Mouse (Mus musculus): ENCODE results near the gene Igfals. TPM values are rescaled to one million over a fixed set of nuclear protein-coding genes. Genes with fewer than 3 reads are reported as not detected.

Gene Igfals
- polyA plus RNA-seq, 1 experiment from 2014 or later: 0.11 TPM

- H3K9ac ChIP-seq: peak within 1 kb of the TSS; percentile 89
- under 1% methylated on average over 69 of the region's 69 CpGs for WGBS
- peaks cover 56% of the 10 kb centered on the region for H3K36me3 ChIP-seq
- peaks cover 30% of the 10 kb centered on the region for H3K4me1 ChIP-seq
- H3K27ac ChIP-seq (replicated peaks): peak within 1 kb of the TSS; percentile 77
- H3K27me3 ChIP-seq (replicated peaks): no peaks in the 10 kb centered on the region
- H3K9me3 ChIP-seq: no peaks in the 10 kb centered on the region
- ATAC-seq (ENCODE audit: extremely low read depth, insufficient number of reproducible peaks, low FRiP score, low TSS enrichment): peak; percentile 94
- H3K4me3 ChIP-seq: peak within 1 kb of the TSS; percentile 76
- H3K4me2 ChIP-seq: peak within 1 kb of the TSS; percentile 98
These were observed 20.5 kb downstream of the Igfals start, which contains the start of the genes Nubp2 and Spsb3 for GRCm38 (mm10) chr17:24886134-24886931. Gene Nubp2 (minus strand): TSS chr17:24886349. Gene Spsb3 (plus strand): TSS chr17:24886643.

- H3K9me3 ChIP-seq: no peaks in the 10 kb centered on the region
- peak overlapping the region; percentile 77 for H3K27ac ChIP-seq (replicated peaks)
- H3K4me3 ChIP-seq: peak overlapping the region; percentile 76
- H3K27me3 ChIP-seq (replicated peaks): no peaks in the 10 kb centered on the region
- H3K4me1 ChIP-seq: peaks cover 28% of the 10 kb centered on the region
- WGBS: under 1% methylated on average over 18 of the region's 18 CpGs
- peak overlapping the region; percentile 97 for H3K4me2 ChIP-seq
- no peak for ATAC-seq (ENCODE audit: extremely low read depth, insufficient number of reproducible peaks, low FRiP score, low TSS enrichment)
- H3K36me3 ChIP-seq: peaks cover 62% of the 10 kb centered on the region
- H3K9ac ChIP-seq: peak overlapping the region; percentile 89
These were observed 21.1 kb downstream of the Igfals start for GRCm38 (mm10) chr17:24886932-24887271.

- Histone ChIP-seq H3K36me3 (peaks cover 64% of the 10 kb centered on the region), H3K27me3 (replicated peaks) (no peaks in the 10 kb centered on the region), H3K9ac (peak overlapping the region; percentile 89), H3K9me3 (no peaks in the 10 kb centered on the region), H3K4me1 (peaks cover 26% of the 10 kb centered on the region), H3K4me3 (peak overlapping the region; percentile 76), H3K4me2 (peak overlapping the region; percentile 97), H3K27ac (replicated peaks) (peak overlapping the region; percentile 77)
- 57% methylated on average over 18 of the region's 18 CpGs for WGBS
- no peak for ATAC-seq (ENCODE audit: extremely low read depth, insufficient number of reproducible peaks, low FRiP score, low TSS enrichment)
These were observed 21.7 kb downstream of the Igfals start for GRCm38 (mm10) chr17:24887291-24888080.

- Histone ChIP-seq H3K4me2 (no peak overlapping the region), H3K4me1 (peaks cover 31% of the 10 kb centered on the region), H3K9ac (no peak overlapping the region), H3K27ac (replicated peaks) (no peak overlapping the region), H3K9me3 (no peaks in the 10 kb centered on the region), H3K27me3 (replicated peaks) (no peaks in the 10 kb centered on the region), H3K36me3 (peaks cover 64% of the 10 kb centered on the region), H3K4me3 (no peak overlapping the region)
- no peak for ATAC-seq (ENCODE audit: extremely low read depth, insufficient number of reproducible peaks, low FRiP score, low TSS enrichment)
- 87% methylated on average over 3 of the region's 3 CpGs for WGBS
These were observed 23.1 kb downstream of the Igfals start for GRCm38 (mm10) chr17:24888862-24889261.

- no peak overlapping the region for H3K27ac ChIP-seq (replicated peaks)
- H3K36me3 ChIP-seq: peaks cover 52% of the 10 kb centered on the region
- no peak for ATAC-seq (ENCODE audit: extremely low read depth, insufficient number of reproducible peaks, low FRiP score, low TSS enrichment)
- H3K9me3 ChIP-seq: no peaks in the 10 kb centered on the region
- no peak overlapping the region for H3K4me3 ChIP-seq
- no peak overlapping the region for H3K4me2 ChIP-seq
- no peaks in the 10 kb centered on the region for H3K27me3 ChIP-seq (replicated peaks)
- peaks cover 33% of the 10 kb centered on the region for H3K4me1 ChIP-seq
- WGBS: 82% methylated on average over 19 of the region's 19 CpGs
- H3K9ac ChIP-seq: no peak overlapping the region
These were observed 24.6 kb downstream of the Igfals start for GRCm38 (mm10) chr17:24890151-24891092.

GRCm38 (mm10) chr17:24891321-24891720 is 25.5 kb downstream of the Igfals start:
- peaks cover 52% of the 10 kb centered on the region for H3K36me3 ChIP-seq
- H3K27me3 ChIP-seq (replicated peaks): no peaks in the 10 kb centered on the region
- H3K27ac ChIP-seq (replicated peaks): no peak overlapping the region
- H3K4me1 ChIP-seq: peaks cover 37% of the 10 kb centered on the region
- H3K4me2 ChIP-seq: no peak overlapping the region
- no peak overlapping the region for H3K4me3 ChIP-seq
- H3K9me3 ChIP-seq: no peaks in the 10 kb centered on the region
- no peak overlapping the region for H3K9ac ChIP-seq
- ATAC-seq (ENCODE audit: extremely low read depth, insufficient number of reproducible peaks, low FRiP score, low TSS enrichment): no peak
- WGBS: 86% methylated on average over 13 of the region's 13 CpGs

- peaks cover 41% of the 10 kb centered on the region for H3K4me1 ChIP-seq
- H3K36me3 ChIP-seq: peaks cover 63% of the 10 kb centered on the region
- WGBS: 91% methylated on average over 12 of the region's 12 CpGs
- H3K4me2 ChIP-seq: no peak overlapping the region
- H3K4me3 ChIP-seq: no peak overlapping the region
- no peaks in the 10 kb centered on the region for H3K9me3 ChIP-seq
- H3K9ac ChIP-seq: no peak overlapping the region
- H3K27ac ChIP-seq (replicated peaks): no peak overlapping the region
- no peaks in the 10 kb centered on the region for H3K27me3 ChIP-seq (replicated peaks)
- no peak for ATAC-seq (ENCODE audit: extremely low read depth, insufficient number of reproducible peaks, low FRiP score, low TSS enrichment)
These were observed 27.0 kb downstream of the Igfals start for GRCm38 (mm10) chr17:24892785-24893184.

GRCm38 (mm10) chr17:24893276-24893675 is 27.5 kb downstream of the Igfals start:
- Histone ChIP-seq H3K9ac (no peak overlapping the region), H3K4me2 (no peak overlapping the region), H3K4me1 (peaks cover 40% of the 10 kb centered on the region), H3K36me3 (peaks cover 67% of the 10 kb centered on the region), H3K4me3 (0 out of 2 replicates have a peak overlapping the region, but pooled peaks have one; percentile 87), H3K27me3 (replicated peaks) (no peaks in the 10 kb centered on the region), H3K9me3 (no peaks in the 10 kb centered on the region), H3K27ac (replicated peaks) (no peak overlapping the region)
- no peak for ATAC-seq (ENCODE audit: extremely low read depth, insufficient number of reproducible peaks, low FRiP score, low TSS enrichment)
- WGBS: 80% methylated on average over 2 of the region's 2 CpGs

- H3K4me1 ChIP-seq: peaks cover 44% of the 10 kb centered on the region
- H3K27ac ChIP-seq (replicated peaks): peak overlapping the region; percentile 86
- peak overlapping the region; percentile 100 for H3K4me2 ChIP-seq
- peaks cover 70% of the 10 kb centered on the region for H3K36me3 ChIP-seq
- WGBS: 9% methylated on average over 31 of the region's 31 CpGs
- H3K9me3 ChIP-seq: no peaks in the 10 kb centered on the region
- no peak for ATAC-seq (ENCODE audit: extremely low read depth, insufficient number of reproducible peaks, low FRiP score, low TSS enrichment)
- H3K4me3 ChIP-seq: peak overlapping the region; percentile 87
- no peaks in the 10 kb centered on the region for H3K27me3 ChIP-seq (replicated peaks)
- peak overlapping the region; percentile 93 for H3K9ac ChIP-seq
These were observed 28.5 kb downstream of the Igfals start for GRCm38 (mm10) chr17:24894061-24894994.

- Histone ChIP-seq H3K4me3 (peak within 1 kb of the TSS; percentile 87), H3K4me1 (peaks cover 46% of the 10 kb centered on the region), H3K27me3 (replicated peaks) (no peaks in the 10 kb centered on the region), H3K27ac (replicated peaks) (peak within 1 kb of the TSS; percentile 86), H3K4me2 (peak within 1 kb of the TSS; percentile 100), H3K9me3 (no peaks in the 10 kb centered on the region), H3K36me3 (peaks cover 70% of the 10 kb centered on the region), H3K9ac (peak within 1 kb of the TSS; percentile 93)
- WGBS: under 1% methylated on average over 62 of the region's 62 CpGs
- 0 out of 2 replicates have a peak, but pooled peaks have one; percentile 15 for ATAC-seq (ENCODE audit: extremely low read depth, insufficient number of reproducible peaks, low FRiP score, low TSS enrichment)
These were observed 29.3 kb downstream of the Igfals start, which contains the start of the genes Eme2 and Mrps34 for GRCm38 (mm10) chr17:24894995-24895547. Gene Eme2 (minus strand): TSS chr17:24895087. Gene Mrps34 (plus strand): TSS chr17:24895116.

All from heart, embryonic 13.5 days (tissue).